Mouse (Mus musculus) lung, postnatal 0 days (tissue): Measurements from ENCODE around the gene Prkcz.

Experiments used
- CTCF ChIP-seq: IDR thresholded peaks from 2 replicates; pipeline ENCODE4 v1.5.1; 2016; ENCODE audit warnings: antibody characterized with exemption, mild to moderate bottlenecking
- EP300 ChIP-seq: IDR thresholded peaks from 2 replicates; pipeline ENCODE4 v1.6.1; 2016; ENCODE audit warnings: antibody characterized with exemption, mild to moderate bottlenecking, control low read depth

DNA sequence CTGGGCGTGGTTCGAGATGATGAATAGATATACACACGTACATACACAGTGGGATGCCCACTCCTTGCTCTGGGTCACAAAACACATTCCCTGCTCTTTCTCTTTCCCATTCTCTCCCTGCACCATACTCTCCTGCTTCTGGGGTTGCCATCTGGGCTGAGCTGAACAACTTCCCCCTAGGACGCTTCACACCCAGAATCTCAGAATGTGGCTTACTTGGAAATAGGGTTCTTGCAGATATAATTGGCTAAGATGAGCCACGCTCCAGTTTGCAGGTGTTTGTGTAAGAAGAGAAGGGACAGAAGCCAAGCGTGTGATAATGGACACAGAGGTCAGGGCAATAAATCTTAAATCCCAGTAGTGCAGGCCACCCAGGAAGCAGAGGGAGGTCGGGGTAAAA, 20.8 kb upstream of the Prkcz start:
- TF ChIP-seq CTCF (no peak), EP300 (no peak)
